Mouse (Mus musculus) bone marrow, adult 2 months (tissue): Measurements from ENCODE around the gene Dnajb2.

Experiments used
- CTCF ChIP-seq: fragments of 200-500 bp; IDR thresholded peaks from 2 replicates; pipeline ENCODE4 v1.5.1; 2011; ENCODE audit warnings: low read length, control low read depth; ENCODE audit not compliant: control insufficient read depth, insufficient read depth
- POLR2A ChIP-seq: fragments of 200-500 bp; IDR thresholded peaks from 2 replicates; pipeline ENCODE4 v1.6.1; 2011; ENCODE audit warnings: low read depth, mild to moderate bottlenecking, control low read depth, low read length, borderline replicate concordance; ENCODE audit not compliant: control insufficient read depth

GRCm38 (mm10) chr1:75236117-75237050, at the start of gene Dnajb2:
- TF ChIP-seq CTCF (no peak), POLR2A (peak; percentile 80)
